Mouse (Mus musculus) layer of hippocampus, adult 2 months (tissue): ENCODE measurements at regions not wholly inside any gene's neighbourhood (a gene's known extent, or its start where the extent isn't known, plus 50 kb on each side); places are given as distances from the start of the nearest gene placed in this dataset.

Experiments
- DNase-seq, 2 experiments: peaks; one replicate each; pipeline ENCODE4 v3.0.0; 2022; ENCODE audit warnings: low spot score in 2 of 2
- H3K27ac ChIP-seq: fragments of 200-600 bp; 2 replicates; pipeline ENCODE4 v1.8.1; 2022
- H3K4me3 ChIP-seq: fragments of 200-600 bp; 2 replicates; pipeline ENCODE4 v1.8.1; 2022; ENCODE audit warnings: mild to moderate bottlenecking
- CTCF ChIP-seq: fragments of 200-600 bp; conservative IDR thresholded peaks from 2 replicates; pipeline ENCODE4 v1.8.1; 2022; ENCODE audit warnings: antibody characterized with exemption, mild to moderate bottlenecking, moderate library complexity

- Histone ChIP-seq H3K4me3 (no peak overlapping the region), H3K27ac (peak overlapping the region; percentile 39; the same call in 1 of the 2 replicates)
- no peak for TF ChIP-seq CTCF
- DNase-seq: peak in 1 of 2 experiments; percentile 9
Measured at GRCm38 (mm10) chr16:77827322-77828117, 225.6 kb upstream of the Gm11146 start.

DNA sequence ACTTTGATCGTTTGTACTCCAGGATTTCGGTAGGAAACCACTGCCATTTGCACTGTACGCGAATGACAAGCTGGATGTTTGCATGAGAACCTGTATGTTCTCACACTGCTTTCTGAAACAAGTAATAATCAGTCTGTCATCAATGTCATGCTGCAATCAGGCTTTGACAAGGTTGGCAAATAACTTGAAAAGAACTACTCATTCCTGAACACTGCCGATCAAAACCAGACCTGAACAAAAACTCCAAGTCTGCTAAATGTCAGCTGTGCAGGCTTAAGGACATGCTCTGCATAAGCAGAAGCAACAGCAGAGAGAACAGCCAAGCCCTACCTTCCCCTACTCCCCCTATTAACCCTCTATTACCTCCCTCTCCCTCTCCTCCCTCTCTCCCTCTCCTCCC lies 197.8 kb upstream of the Gm11146 start:
- Histone ChIP-seq H3K27ac (no peak overlapping the region), H3K4me3 (no peak overlapping the region)
- DNase-seq: no peak
- TF ChIP-seq CTCF: no peak

DNA sequence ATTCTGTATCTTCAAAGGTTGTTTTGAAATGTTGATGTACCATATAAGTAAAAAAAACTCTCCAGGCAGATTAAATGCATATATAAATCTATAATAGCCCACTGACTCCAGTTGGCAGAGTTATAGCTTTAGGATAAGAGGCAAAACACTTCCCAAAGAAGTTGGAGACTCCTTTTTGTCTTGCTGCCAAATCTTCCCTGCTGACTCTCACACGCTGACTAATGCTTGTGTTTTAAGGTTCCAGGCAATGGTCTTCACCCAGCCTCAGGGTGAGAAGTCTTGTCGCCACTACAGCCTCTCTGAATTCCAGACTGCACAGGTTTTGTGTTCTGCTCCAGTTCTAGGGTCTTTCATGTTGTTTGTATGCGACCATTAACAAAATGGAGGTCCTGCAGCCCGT lies 195.0 kb upstream of the Gm11146 start:
- Histone ChIP-seq H3K27ac (no peak overlapping the region), H3K4me3 (no peak overlapping the region)
- DNase-seq: no peak
- TF ChIP-seq CTCF: no peak

- Histone ChIP-seq H3K27ac (peak overlapping the region; percentile 93), H3K4me3 (no peak overlapping the region)
- TF ChIP-seq CTCF: no peak
- peak in 1 of 2 experiments; percentile 19 for DNase-seq
Measured at GRCm38 (mm10) chr16:77789652-77790051, 187.8 kb upstream of the Gm11146 start.

DNA sequence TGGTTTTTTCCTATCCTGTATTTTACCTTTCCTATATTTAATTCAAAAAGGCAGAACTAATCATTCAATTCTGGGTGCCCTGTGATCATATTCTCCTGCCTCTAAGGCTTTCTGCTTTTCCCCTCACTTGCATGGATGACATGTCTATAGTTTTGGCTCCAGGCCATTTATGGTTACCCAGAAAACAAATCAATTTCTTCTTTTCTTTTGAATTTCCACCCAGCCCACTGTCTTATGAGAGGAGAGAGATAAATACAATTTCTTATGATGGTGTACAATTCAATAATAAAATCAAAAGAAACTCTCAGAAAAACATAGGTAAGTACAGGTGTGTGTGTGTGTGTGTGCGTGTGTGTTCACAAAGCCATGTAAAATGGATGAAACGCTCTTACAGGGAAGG lies 187.3 kb upstream of the Gm11146 start:
- peak overlapping the region; percentile 93 for H3K27ac ChIP-seq
- no peak for DNase-seq
- TF ChIP-seq CTCF: no peak
- no peak overlapping the region for H3K4me3 ChIP-seq

GRCm38 (mm10) chr16:77788781-77789150 lies 186.9 kb upstream of the Gm11146 start:
- Histone ChIP-seq H3K27ac (peak overlapping the region; percentile 93), H3K4me3 (peak overlapping the region; percentile 58)
- TF ChIP-seq CTCF: no peak
- DNase-seq: no peak

GRCm38 (mm10) chr16:77788041-77788780 lies 186.3 kb upstream of the Gm11146 start:
- DNase-seq: peak; percentile 51 to 60
- TF ChIP-seq CTCF: peak; percentile 47
- Histone ChIP-seq H3K4me3 (peak overlapping the region; percentile 58), H3K27ac (peak overlapping the region; percentile 93)

GRCm38 (mm10) chr16:77787025-77787424 lies 185.1 kb upstream of the Gm11146 start:
- DNase-seq: no peak
- no peak overlapping the region for H3K4me3 ChIP-seq
- no peak overlapping the region for H3K27ac ChIP-seq
- no peak for TF ChIP-seq CTCF

DNA sequence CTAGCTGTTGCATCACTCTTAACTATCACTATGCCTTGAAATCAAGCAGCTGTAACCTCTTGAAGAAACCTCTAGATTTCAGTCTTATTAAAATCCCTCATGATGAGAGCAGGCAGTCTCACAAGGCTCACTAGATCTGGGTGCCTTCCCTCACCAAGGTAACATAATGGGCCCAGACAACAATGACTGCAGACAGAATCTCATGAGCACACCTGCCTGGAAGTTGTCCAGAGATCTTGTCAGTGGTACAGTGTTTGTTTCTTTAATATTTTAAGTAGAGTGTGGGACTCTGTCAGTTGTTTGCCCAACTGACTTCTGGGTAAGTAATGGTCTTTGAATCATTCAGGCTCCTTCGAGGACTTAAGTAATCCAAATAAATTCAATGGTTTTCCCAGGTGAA lies 177.1 kb upstream of the Gm11146 start:
- DNase-seq: no peak
- no peak overlapping the region for H3K4me3 ChIP-seq
- no peak for TF ChIP-seq CTCF
- no peak overlapping the region for H3K27ac ChIP-seq

GRCm38 (mm10) chr16:77772075-77772474 lies 170.2 kb upstream of the Gm11146 start:
- no peak overlapping the region for H3K4me3 ChIP-seq
- DNase-seq: no peak
- TF ChIP-seq CTCF: no peak

DNA sequence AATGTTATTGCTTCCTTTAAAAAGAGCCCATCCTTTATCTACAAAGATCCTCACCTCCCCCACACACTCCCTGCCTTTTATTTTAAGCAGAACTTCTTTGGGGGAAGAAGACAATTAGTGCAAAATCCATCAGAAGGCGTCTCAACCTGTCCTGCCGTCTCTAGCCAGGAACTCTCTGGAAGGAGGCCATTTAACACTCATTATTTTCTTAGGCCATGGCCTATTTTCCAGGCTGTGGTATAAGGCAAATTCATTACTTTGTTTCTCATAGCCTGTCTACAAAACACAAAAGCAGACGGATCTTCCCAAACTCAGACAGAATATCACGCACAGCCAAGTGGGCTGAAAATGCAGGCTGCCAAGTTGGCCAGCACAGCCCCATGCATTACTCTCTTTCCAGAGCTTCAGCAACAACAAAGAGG lies 159.0 kb upstream of the Gm11146 start:
- H3K27ac ChIP-seq: peak overlapping the region; percentile 93
- peak in 1 of 2 experiments; percentile 3 for DNase-seq
- no peak for TF ChIP-seq CTCF

More at GRCm38 (mm10) chr16:77772075-77772474, 170.2 kb upstream of the Gm11146 start:
- H3K27ac ChIP-seq: no peak overlapping the region

DNA sequence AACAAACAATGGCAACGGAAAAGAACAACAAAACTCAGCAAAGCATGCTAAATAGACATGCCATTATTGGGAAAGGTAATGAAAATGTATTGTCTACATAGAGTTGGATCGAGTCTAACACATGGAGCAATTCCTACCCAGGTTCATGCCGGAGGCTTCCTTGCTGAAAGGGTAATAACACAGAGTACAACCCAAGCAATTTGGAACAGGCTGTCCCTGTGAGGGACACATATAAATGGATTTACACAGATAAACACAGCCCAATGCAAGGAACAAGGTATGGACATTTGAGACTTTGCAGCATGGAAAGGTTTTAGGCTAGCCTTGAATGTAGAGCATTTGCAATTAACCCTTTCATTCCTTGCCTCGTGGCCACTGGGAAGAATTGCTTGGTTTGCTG lies 158.6 kb upstream of the Gm11146 start:
- H3K27ac ChIP-seq: peak overlapping the region; percentile 93
- H3K4me3 ChIP-seq: no peak overlapping the region
- no peak for TF ChIP-seq CTCF
- no peak for DNase-seq

More for the DNA sequence above, 159.0 kb upstream of the Gm11146 start:
- H3K4me3 ChIP-seq: no peak overlapping the region

DNA sequence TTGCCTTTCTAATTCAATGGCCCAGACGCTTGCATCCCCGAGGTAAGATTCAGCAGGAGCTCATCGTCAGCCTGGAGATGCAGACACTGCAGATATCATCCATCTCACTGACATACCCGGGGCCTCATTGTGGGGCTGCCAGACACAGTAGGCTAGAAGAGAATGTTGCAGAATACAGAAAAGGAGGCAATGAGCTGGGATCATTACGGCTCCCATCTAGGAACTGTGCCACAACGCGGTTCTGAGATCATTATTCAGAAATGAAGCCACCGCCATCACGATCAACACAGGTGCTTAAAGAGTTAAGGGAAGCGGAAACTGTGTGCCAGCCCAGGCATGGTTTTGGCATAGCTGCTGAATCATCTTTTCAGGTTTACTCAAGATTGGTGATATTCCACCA lies 158.1 kb upstream of the Gm11146 start:
- peak; percentile 25 to 42 for DNase-seq
- Histone ChIP-seq H3K4me3 (peak overlapping the region; percentile 51), H3K27ac (peak overlapping the region; percentile 93)
- TF ChIP-seq CTCF: no peak
